Mouse (Mus musculus): Measurements from ENCODE around the gene Lims1.

The Lims1 gene

GRCm38 (mm10) chr10:58386997-58387396 is 63.7 kb downstream of the Lims1 start:
- no peak for DNase-seq

GRCm38 (mm10) chr10:58388648-58389047 is 65.4 kb downstream of the Lims1 start:
- DNase-seq, result no peak

GRCm38 (mm10) chr10:58389151-58389550 is 65.9 kb downstream of the Lims1 start:
- no peak for DNase-seq

- DNase-seq, result no peak
Measured at GRCm38 (mm10) chr10:58392435-58392834, 69.2 kb downstream of the Lims1 start.

GRCm38 (mm10) chr10:58393026-58394014 is 70.1 kb downstream of the Lims1 start:
- DNase-seq, result no peak

GRCm38 (mm10) chr10:58394170-58394569 is 70.9 kb downstream of the Lims1 start:
- no peak for DNase-seq

GRCm38 (mm10) chr10:58395315-58395714 is 72.0 kb downstream of the Lims1 start:
- DNase-seq, result no peak

GRCm38 (mm10) chr10:58395723-58396122 is 72.5 kb downstream of the Lims1 start:
- DNase-seq, result no peak

GRCm38 (mm10) chr10:58396600-58396999 is 73.3 kb downstream of the Lims1 start:
- DNase-seq, result no peak

- DNase-seq, result no peak
Measured at GRCm38 (mm10) chr10:58398941-58399340, 75.7 kb downstream of the Lims1 start.

- DNase-seq, result peak; percentile 73
Measured at GRCm38 (mm10) chr10:58401838-58402237, 78.6 kb downstream of the Lims1 start.

- no peak for DNase-seq
Measured at GRCm38 (mm10) chr10:58404639-58405038, 81.4 kb downstream of the Lims1 start.

- DNase-seq, result no peak
Measured at GRCm38 (mm10) chr10:58405285-58405948, 82.2 kb downstream of the Lims1 start.

- no peak for DNase-seq
Measured at GRCm38 (mm10) chr10:58405949-58406305, 82.7 kb downstream of the Lims1 start.

GRCm38 (mm10) chr10:58412331-58412730 is 89.1 kb downstream of the Lims1 start:
- no peak for DNase-seq

GRCm38 (mm10) chr10:58412852-58413251 is 89.6 kb downstream of the Lims1 start:
- DNase-seq, result no peak

GRCm38 (mm10) chr10:58416702-58417101 is 93.4 kb downstream of the Lims1 start:
- DNase-seq, result no peak

GRCm38 (mm10) chr10:58418290-58418971 is 95.2 kb downstream of the Lims1 start:
- no peak for DNase-seq

- no peak for DNase-seq
Measured at GRCm38 (mm10) chr10:58427930-58428329, 104.7 kb downstream of the Lims1 start.

GRCm38 (mm10) chr10:58445850-58446249 is 122.6 kb downstream of the Lims1 start:
- peak; percentile 8 for DNase-seq

GRCm38 (mm10) chr10:58446384-58447279 is 123.4 kb downstream of the Lims1 start, which contains the start of gene Ranbp2:
Gene Ranbp2, plus strand, starts transcription at chr10:58446920.
- peak; percentile 99 for DNase-seq

- DNase-seq, result peak; percentile 46
Measured at GRCm38 (mm10) chr10:58447280-58447781, 124.1 kb downstream of the Lims1 start.

Data from layer of hippocampus, adult 9-11 months (tissue).